Mouse (Mus musculus): ENCODE results near the gene Cbln3. TPM values are rescaled to one million over a fixed set of nuclear protein-coding genes. Genes with fewer than 3 reads are reported as not detected.

The Cbln3 gene
- polyA plus RNA-seq, 1 experiment from 2014 or later, result 0.31 TPM

DNA sequence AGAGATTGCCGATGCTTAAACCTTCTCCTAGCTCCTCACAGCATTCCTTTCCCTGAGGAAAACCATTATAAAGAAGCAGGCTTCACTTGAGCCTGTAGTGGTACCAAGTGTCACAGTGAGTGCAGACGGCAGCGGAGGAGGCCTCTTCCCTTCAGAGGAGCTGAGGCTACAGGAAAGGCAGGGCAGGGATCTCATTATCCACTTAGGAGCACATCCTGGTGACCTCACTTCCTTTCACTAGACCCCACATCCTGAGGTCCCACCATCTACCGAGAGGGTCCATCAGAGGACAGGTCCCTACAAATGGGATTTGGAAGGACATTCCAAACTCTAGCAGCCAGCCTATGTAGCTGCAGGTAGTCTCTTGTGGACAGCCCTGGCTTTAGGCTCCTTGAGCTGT lies 26.6 kb downstream of the Cbln3 start:
- no peaks in the 10 kb centered on the region for H3K9me3 ChIP-seq
- ATAC-seq (ENCODE audit: low FRiP score, low read depth), result no peak
- H3K4me3 ChIP-seq, result peak overlapping the region; percentile 22
- H3K4me2 ChIP-seq (replicated peaks), result peak overlapping the region; percentile 93
- 61% methylated on average over 4 of the region's 4 CpGs for WGBS
- H3K9ac ChIP-seq, result peak overlapping the region; percentile 54; the same call in 1 of the 2 replicates
- H3K27ac ChIP-seq, result no peak overlapping the region
- no peaks in the 10 kb centered on the region for H3K27me3 ChIP-seq
- peaks cover 17% of the 10 kb centered on the region for H3K36me3 ChIP-seq
- H3K4me1 ChIP-seq, result peaks cover 77% of the 10 kb centered on the region

- peaks cover 82% of the 10 kb centered on the region for H3K4me1 ChIP-seq
- ATAC-seq (ENCODE audit: low FRiP score, low read depth), result peak; percentile 38
Observed at GRCm38 (mm10) chr14:55855101-55855561, 29.1 kb downstream of the Cbln3 start.

DNA sequence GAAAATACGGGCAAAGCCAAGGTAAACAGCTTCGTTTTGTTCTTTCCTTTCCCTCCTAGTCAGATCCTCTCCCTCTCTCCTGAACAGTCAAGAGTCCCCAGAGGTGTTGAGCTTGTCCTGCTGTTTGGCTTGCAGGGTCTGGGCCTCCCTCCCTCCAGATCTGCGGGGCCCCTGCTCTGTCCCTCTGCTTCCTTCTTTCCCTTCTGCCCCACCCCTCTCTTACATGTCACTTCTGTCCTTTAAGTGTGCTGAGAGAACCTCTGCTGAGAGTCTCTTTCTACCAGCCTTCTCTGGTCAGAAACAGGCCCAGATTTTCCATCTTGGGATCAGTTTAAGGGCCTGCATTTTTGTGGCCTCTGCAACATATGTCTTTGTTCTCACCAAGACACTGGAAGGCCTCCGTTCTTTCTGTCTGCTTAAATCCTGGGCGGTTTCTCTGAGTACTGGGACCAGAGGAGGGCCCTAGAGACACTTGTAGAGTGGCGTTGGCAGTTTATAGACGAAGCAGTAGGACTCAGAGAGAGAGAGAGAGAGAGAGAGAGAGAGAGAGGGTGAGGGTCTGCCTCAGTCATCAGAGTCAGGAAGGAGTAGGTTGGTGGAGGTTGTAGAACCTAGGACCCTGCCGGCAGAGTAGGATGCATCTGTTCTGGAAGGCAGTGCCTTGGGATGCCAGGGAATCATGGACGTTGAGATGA lies 29.6 kb downstream of the Cbln3 start:
- Histone ChIP-seq H3K27me3 (no peaks in the 10 kb centered on the region), H3K4me1 (peaks cover 80% of the 10 kb centered on the region), H3K9me3 (no peaks in the 10 kb centered on the region), H3K36me3 (peaks cover 11% of the 10 kb centered on the region), H3K4me2 (replicated peaks) (peak overlapping the region; percentile 93), H3K9ac (peak overlapping the region; percentile 91), H3K27ac (peak overlapping the region; percentile 99), H3K4me3 (peak overlapping the region; percentile 69)
- no peak for ATAC-seq (ENCODE audit: low FRiP score, low read depth)
- 0% methylated on average over 9 of the region's 9 CpGs for WGBS

More at GRCm38 (mm10) chr14:55855101-55855561, 29.1 kb downstream of the Cbln3 start:
- peak overlapping the region; percentile 99 for H3K27ac ChIP-seq
- H3K4me2 ChIP-seq (replicated peaks), result peak overlapping the region; percentile 93
- H3K36me3 ChIP-seq, result peaks cover 11% of the 10 kb centered on the region
- no peaks in the 10 kb centered on the region for H3K9me3 ChIP-seq
- H3K9ac ChIP-seq, result peak overlapping the region; percentile 91
- WGBS, result 0% methylated on average over 4 of the region's 4 CpGs
- no peaks in the 10 kb centered on the region for H3K27me3 ChIP-seq
- H3K4me3 ChIP-seq, result peak overlapping the region; percentile 69

DNA sequence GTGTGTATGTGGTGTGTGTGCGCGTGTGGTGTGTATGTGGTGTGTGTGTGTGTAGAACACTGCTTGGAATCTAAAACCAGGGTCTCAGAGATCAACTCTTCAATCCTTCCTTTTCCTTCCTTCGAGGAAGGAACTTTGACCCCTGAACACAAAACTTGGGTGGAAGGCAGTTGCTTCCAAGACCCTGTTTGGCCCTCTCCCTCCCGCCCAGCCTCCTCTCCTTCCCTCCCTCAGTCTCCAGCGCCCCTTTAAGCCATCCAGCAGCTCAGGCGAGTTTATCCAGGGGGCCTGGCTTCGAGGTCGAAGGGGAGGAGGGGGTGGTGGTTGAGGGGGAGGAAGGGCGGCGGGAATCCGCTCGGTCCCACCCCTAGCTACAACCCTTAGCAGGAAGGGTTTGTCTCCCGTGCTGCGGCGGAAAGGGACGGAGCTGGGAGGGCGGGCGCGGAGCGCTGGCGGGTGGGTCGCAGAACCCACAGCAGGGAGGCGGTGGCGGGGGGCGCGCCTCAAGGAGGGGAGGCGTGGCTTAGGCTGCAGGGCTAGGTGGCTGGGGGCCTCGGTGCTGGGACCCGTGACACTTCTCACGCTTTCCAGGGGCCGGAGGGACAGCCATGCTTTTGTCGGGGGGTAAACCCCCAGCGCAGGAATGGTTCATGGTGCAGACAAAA lies 30.4 kb downstream of the Cbln3 start, which contains the start of gene Nynrin:
Nynrin (plus strand) TSS at position 390 of the 665 bp plus-strand sequence.
- peak within 1 kb of the TSS; percentile 99 for H3K27ac ChIP-seq
- H3K4me2 ChIP-seq (replicated peaks), result peak within 1 kb of the TSS; percentile 93
- WGBS, result under 1% methylated on average over 31 of the region's 33 CpGs
- H3K9ac ChIP-seq, result peak within 1 kb of the TSS; percentile 91
- peaks cover 11% of the 10 kb centered on the region for H3K36me3 ChIP-seq
- peak; percentile 89 for ATAC-seq (ENCODE audit: low FRiP score, low read depth)
- peaks cover 72% of the 10 kb centered on the region for H3K4me1 ChIP-seq
- H3K4me3 ChIP-seq, result peak within 1 kb of the TSS; percentile 69
- H3K9me3 ChIP-seq, result no peaks in the 10 kb centered on the region
- H3K27me3 ChIP-seq, result no peaks in the 10 kb centered on the region

- peak; percentile 85 for ATAC-seq (ENCODE audit: low FRiP score, low read depth)
- H3K4me1 ChIP-seq, result peaks cover 64% of the 10 kb centered on the region
- 2% methylated on average over 11 of the region's 11 CpGs for WGBS
Observed at GRCm38 (mm10) chr14:55852646-55853551, 31.3 kb downstream of the Cbln3 start.

DNA sequence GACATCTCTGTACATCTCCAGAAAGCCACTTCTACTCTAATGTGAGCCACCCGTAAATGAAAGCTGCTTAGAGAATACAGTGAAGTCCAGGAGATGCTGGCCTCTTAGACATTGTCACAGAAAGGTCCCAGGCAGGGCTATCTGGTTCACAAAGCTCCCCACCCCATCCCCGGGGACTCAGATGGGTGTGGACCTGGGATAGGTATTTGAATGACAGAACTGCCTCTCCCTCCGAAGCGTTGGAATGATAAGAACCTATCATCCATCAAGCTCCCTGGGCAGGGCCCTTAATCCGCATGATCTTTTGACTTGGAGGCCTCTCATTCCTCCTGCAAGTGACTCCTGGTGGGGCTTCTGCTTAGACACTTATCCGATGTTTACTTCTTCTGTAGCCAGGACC lies 33.3 kb downstream of the Cbln3 start:
- Histone ChIP-seq H3K4me2 (replicated peaks) (no peak overlapping the region), H3K27me3 (no peaks in the 10 kb centered on the region), H3K4me3 (no peak overlapping the region), H3K9me3 (no peaks in the 10 kb centered on the region), H3K27ac (0 out of 2 replicates have a peak overlapping the region, but pooled peaks have one; percentile 99), H3K36me3 (no peaks in the 10 kb centered on the region), H3K4me1 (peaks cover 47% of the 10 kb centered on the region), H3K9ac (no peak overlapping the region)
- 65% methylated on average over 6 of the region's 6 CpGs for WGBS
- ATAC-seq (ENCODE audit: low FRiP score, low read depth), result no peak

More at GRCm38 (mm10) chr14:55852646-55853551, 31.3 kb downstream of the Cbln3 start:
- Histone ChIP-seq H3K27ac (peak overlapping the region; percentile 99), H3K4me3 (peak overlapping the region; percentile 69), H3K36me3 (peaks cover 5% of the 10 kb centered on the region), H3K9me3 (no peaks in the 10 kb centered on the region), H3K27me3 (no peaks in the 10 kb centered on the region), H3K4me2 (replicated peaks) (peak overlapping the region; percentile 93), H3K9ac (peak overlapping the region; percentile 91)

- Histone ChIP-seq H3K9ac (no peak overlapping the region), H3K4me2 (replicated peaks) (no peak overlapping the region), H3K4me1 (peaks cover 13% of the 10 kb centered on the region; the same call in 1 of the 2 replicates), H3K36me3 (no peaks in the 10 kb centered on the region), H3K4me3 (no peak overlapping the region), H3K9me3 (no peaks in the 10 kb centered on the region), H3K27ac (no peak overlapping the region), H3K27me3 (no peaks in the 10 kb centered on the region)
- 65% methylated on average over 9 of the region's 9 CpGs for WGBS
- no peak for ATAC-seq (ENCODE audit: low FRiP score, low read depth)
Observed at GRCm38 (mm10) chr14:55845506-55846294, 38.5 kb downstream of the Cbln3 start.

GRCm38 (mm10) chr14:55842794-55843193 lies 41.4 kb downstream of the Cbln3 start:
- Histone ChIP-seq H3K4me2 (replicated peaks) (no peak overlapping the region), H3K27me3 (no peaks in the 10 kb centered on the region), H3K9ac (no peak overlapping the region), H3K4me1 (0 out of 2 replicates have a peak, but pooled peaks cover 3% of the 10 kb centered on the region), H3K36me3 (no peaks in the 10 kb centered on the region), H3K27ac (no peak overlapping the region), H3K4me3 (no peak overlapping the region), H3K9me3 (no peaks in the 10 kb centered on the region)
- WGBS, result 75% methylated on average over 4 of the region's 4 CpGs
- ATAC-seq (ENCODE audit: low FRiP score, low read depth), result no peak

DNA sequence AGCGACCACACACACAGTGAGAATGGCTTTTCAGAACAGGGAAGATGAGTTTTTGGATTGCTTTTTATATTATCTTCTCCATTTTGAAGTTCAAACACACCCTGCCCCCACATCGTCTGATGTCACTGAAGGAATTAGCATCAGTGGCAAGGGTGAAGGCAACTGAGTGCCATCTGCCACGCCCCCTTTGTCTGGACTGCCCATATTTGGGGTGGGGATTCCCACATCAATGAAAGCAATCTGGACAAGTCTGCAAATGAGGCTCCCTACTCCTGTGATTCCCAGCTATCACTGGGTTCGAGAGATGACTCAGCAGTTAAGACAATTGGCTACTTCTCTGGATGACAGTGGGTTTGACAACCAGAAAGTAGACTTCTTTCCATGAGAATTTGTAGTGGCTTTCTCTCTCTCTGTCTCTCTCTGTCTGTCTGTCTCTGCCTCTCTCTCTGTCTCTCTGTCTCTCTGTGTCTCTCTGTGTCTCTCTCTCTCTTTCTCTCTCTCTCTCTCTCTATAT lies 43.3 kb downstream of the Cbln3 start:
- no peaks in the 10 kb centered on the region for H3K36me3 ChIP-seq
- H3K9me3 ChIP-seq, result no peaks in the 10 kb centered on the region
- H3K4me3 ChIP-seq, result no peak overlapping the region
- H3K4me1 ChIP-seq, result peaks cover 4% of the 10 kb centered on the region
- no peak overlapping the region for H3K4me2 ChIP-seq (replicated peaks)
- H3K9ac ChIP-seq, result no peak overlapping the region
- WGBS, result 62% methylated on average over 4 of the region's 4 CpGs
- no peaks in the 10 kb centered on the region for H3K27me3 ChIP-seq
- no peak overlapping the region for H3K27ac ChIP-seq
- no peak for ATAC-seq (ENCODE audit: low FRiP score, low read depth)

DNA sequence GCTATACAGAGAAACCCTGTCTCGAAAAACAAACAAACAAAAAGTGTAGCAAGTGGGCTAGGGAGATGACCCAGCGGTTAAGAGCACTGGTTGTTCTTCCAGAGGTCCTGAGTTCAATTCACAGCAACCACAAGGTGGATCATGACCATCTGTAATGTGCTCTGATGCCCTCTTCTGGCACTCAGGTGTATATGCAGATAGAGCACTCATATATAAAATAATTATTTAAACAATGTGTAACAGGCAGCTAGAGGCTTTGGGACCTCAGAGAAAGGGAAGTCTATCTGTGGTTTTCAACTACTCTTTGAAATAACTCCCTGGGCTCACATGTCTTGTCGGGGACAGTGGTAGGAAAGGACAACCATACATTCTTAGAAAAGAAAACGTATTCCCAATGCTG lies 45.5 kb downstream of the Cbln3 start:
- H3K27ac ChIP-seq, result no peak overlapping the region
- H3K36me3 ChIP-seq, result peaks cover 9% of the 10 kb centered on the region
- no peak overlapping the region for H3K9ac ChIP-seq
- no peak overlapping the region for H3K4me3 ChIP-seq
- H3K9me3 ChIP-seq, result no peaks in the 10 kb centered on the region
- no peaks in the 10 kb centered on the region for H3K27me3 ChIP-seq
- no peak overlapping the region for H3K4me2 ChIP-seq (replicated peaks)
- peaks cover 26% of the 10 kb centered on the region for H3K4me1 ChIP-seq
- no peak for ATAC-seq (ENCODE audit: low FRiP score, low read depth)
- 89% methylated on average over 4 of the region's 4 CpGs for WGBS

DNA sequence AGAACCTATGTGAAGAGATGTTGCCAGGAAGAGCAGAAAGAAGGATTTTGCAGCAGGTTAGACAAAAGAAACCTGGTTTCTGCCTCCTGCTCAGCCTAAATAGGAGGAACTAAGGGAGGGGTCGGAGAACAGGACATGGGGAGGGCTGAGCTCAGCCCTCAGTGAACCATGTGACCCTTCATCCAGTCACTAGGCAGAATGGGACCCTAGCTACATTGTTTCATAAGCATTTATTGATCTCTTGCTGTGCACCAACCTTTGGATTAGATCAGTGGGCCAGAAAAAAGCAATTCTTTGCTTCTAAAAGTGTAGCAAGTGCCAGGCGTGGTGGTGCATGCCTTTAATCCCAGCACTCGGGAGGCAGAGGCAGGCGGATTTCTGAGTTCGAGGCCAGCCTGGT lies 45.9 kb downstream of the Cbln3 start:
- Histone ChIP-seq H3K9ac (no peak overlapping the region), H3K27me3 (no peaks in the 10 kb centered on the region), H3K4me1 (peaks cover 30% of the 10 kb centered on the region), H3K4me3 (no peak overlapping the region), H3K4me2 (replicated peaks) (no peak overlapping the region), H3K9me3 (no peaks in the 10 kb centered on the region), H3K36me3 (peaks cover 13% of the 10 kb centered on the region), H3K27ac (no peak overlapping the region)
- ATAC-seq (ENCODE audit: low FRiP score, low read depth), result no peak
- WGBS, result 85% methylated on average over 5 of the region's 5 CpGs
